Mouse (Mus musculus): ENCODE measurements around the gene E030018B13Rik. TPM values are rescaled to one million over a fixed set of nuclear protein-coding genes. Genes with fewer than 3 reads are reported as not detected.

E030018B13Rik gene
- total RNA-seq, 2 experiments from 2014 or later = not detected

- no peak for ATAC-seq (replicated peaks; ENCODE audit: low FRiP score, poor library complexity, severe bottlenecking)
Observed at GRCm38 (mm10) chr7:63912924-63913723, 3.5 kb upstream of the E030018B13Rik start.

GRCm38 (mm10) chr7:63913724-63914692 is 2.6 kb upstream of the E030018B13Rik start:
- no peak for ATAC-seq (replicated peaks; ENCODE audit: low FRiP score, poor library complexity, severe bottlenecking)

GRCm38 (mm10) chr7:63914891-63915290 is 1.8 kb upstream of the E030018B13Rik start:
- no peak for ATAC-seq (replicated peaks; ENCODE audit: low FRiP score, poor library complexity, severe bottlenecking)

- ATAC-seq (replicated peaks; ENCODE audit: low FRiP score, poor library complexity, severe bottlenecking) = no peak
Observed at GRCm38 (mm10) chr7:63917693-63918092, 1.0 kb downstream of the E030018B13Rik start.

GRCm38 (mm10) chr7:63918771-63919768 is 2.4 kb downstream of the E030018B13Rik start:
- no peak for ATAC-seq (replicated peaks; ENCODE audit: low FRiP score, poor library complexity, severe bottlenecking)

GRCm38 (mm10) chr7:63921909-63922562 is 5.4 kb downstream of the E030018B13Rik start:
- no peak for ATAC-seq (replicated peaks; ENCODE audit: low FRiP score, poor library complexity, severe bottlenecking)

- ATAC-seq (replicated peaks; ENCODE audit: low FRiP score, poor library complexity, severe bottlenecking) = no peak
Observed at GRCm38 (mm10) chr7:63922571-63922970, 5.9 kb downstream of the E030018B13Rik start.

GRCm38 (mm10) chr7:63922975-63923374 is 6.3 kb downstream of the E030018B13Rik start:
- no peak for ATAC-seq (replicated peaks; ENCODE audit: low FRiP score, poor library complexity, severe bottlenecking)

- no peak for ATAC-seq (replicated peaks; ENCODE audit: low FRiP score, poor library complexity, severe bottlenecking)
Observed at GRCm38 (mm10) chr7:63924151-63924550, 7.5 kb downstream of the E030018B13Rik start.

- ATAC-seq (replicated peaks; ENCODE audit: low FRiP score, poor library complexity, severe bottlenecking) = no peak
Observed at GRCm38 (mm10) chr7:63924747-63925412, 8.2 kb downstream of the E030018B13Rik start.

- peak; percentile 55 for ATAC-seq (replicated peaks; ENCODE audit: low FRiP score, poor library complexity, severe bottlenecking)
Observed at GRCm38 (mm10) chr7:63925413-63926360, 9.0 kb downstream of the E030018B13Rik start.

GRCm38 (mm10) chr7:63926492-63926891 is 9.8 kb downstream of the E030018B13Rik start:
- no peak for ATAC-seq (replicated peaks; ENCODE audit: low FRiP score, poor library complexity, severe bottlenecking)

GRCm38 (mm10) chr7:63927121-63927520 is 10.5 kb downstream of the E030018B13Rik start:
- no peak for ATAC-seq (replicated peaks; ENCODE audit: low FRiP score, poor library complexity, severe bottlenecking)

GRCm38 (mm10) chr7:63929080-63929479 is 12.4 kb downstream of the E030018B13Rik start:
- ATAC-seq (replicated peaks; ENCODE audit: low FRiP score, poor library complexity, severe bottlenecking) = peak; percentile 19; the same call in 1 of the 2 replicates

- ATAC-seq (replicated peaks; ENCODE audit: low FRiP score, poor library complexity, severe bottlenecking) = no peak
Observed at GRCm38 (mm10) chr7:63930132-63930531, 13.5 kb downstream of the E030018B13Rik start.

GRCm38 (mm10) chr7:63930766-63931165 is 14.1 kb downstream of the E030018B13Rik start:
- ATAC-seq (replicated peaks; ENCODE audit: low FRiP score, poor library complexity, severe bottlenecking) = no peak

GRCm38 (mm10) chr7:63932461-63932860 is 15.8 kb downstream of the E030018B13Rik start:
- ATAC-seq (replicated peaks; ENCODE audit: low FRiP score, poor library complexity, severe bottlenecking) = peak; percentile 59
